Mouse (Mus musculus): Measurements from ENCODE around the gene Atg10.
A peak's percentile ranks its signal among the peaks of the same experiment; 100 is the strongest.
"Not testable (repeated sequence)": the region's sequence is repeated elsewhere in the genome, so short reads cannot be mapped to it uniquely, and the experiment has no call there.

Atg10 gene

DNA sequence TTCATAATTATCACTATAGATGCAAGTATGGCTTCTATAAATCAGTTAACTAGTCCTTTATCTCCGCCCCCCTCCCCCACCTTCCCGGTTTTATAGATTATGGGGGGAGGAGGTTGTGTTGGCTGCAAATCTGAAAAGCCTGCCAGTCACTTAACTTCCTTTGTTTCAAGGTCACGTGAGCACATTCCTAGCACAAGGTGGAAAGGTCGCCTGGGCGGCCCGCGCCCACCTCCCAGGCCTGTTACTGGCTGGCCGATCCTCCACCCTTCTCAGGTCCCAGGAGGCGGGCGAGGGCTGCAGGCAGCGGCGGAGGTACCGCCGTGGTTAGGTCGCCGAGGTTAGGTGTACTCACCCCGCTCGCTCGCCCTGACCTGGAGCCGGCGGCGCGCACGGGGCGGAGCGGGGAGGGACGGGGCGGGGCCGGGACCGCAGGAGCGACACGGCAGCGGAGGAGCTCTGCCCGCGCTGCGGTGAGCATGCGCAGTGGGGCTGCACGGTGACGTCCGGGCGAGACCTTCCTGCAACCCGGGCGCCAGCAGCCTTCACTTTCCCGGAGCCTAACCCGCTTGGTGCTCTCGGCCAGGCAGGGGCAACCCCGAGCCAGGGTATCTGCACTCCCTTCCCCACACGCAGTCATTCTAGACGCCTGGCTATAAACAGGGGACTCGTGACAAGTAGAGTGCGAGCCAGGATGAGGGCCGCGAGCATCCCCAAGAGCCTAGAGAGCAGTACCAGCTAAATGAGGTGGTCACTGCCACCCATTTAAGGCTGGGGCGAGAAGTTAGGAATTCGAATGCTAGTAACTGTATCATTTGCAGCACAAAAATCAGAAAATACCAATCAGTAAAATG is at the start of gene Atg10:
Gene Atg10, minus strand, starts transcription at position 382 of the 851 bp plus-strand sequence.
- peak; percentile 90 to 92 for DNase-seq (ENCODE audit: low spot score in 2 of 2)

DNA sequence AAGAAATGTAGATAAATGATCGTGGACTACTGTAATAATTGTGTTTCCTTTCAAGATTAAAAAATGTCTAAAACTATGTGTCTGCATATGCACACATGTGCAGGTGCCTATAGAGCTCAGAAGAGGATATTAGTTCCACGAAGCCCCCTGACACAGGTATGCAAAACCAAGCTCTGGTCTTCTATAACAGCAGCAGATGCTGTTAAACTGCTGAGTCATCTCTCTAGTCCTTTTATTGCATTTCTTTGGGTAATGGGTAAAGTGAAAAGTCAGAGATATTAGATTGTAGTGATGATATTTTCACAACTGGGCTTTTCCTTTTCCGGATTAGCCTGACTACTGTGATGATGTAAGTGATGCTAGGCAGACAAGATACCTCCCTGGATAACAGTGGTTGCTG is 28.6 kb upstream of the Atg10 start:
- no peak for DNase-seq (ENCODE audit: low spot score in 2 of 2)

DNA sequence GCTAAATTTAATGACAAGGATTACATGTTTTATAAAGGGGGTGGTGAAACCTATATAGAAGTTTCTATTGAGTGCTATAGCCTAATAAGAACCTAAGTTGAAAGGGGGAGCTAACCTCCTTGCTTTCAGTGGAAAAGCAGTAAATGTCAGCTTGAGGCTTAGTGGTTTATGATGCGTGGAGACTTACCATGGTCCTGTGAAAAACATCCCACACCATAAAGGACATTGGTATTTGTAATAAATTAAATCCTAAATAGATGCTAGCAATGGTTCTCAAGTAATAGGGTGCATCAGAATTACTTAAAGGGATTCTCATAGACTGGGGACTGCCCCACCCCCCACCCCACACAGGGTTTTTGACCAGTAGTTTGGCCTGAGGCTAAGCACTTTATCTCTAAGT is 27.9 kb upstream of the Atg10 start:
- no peak for DNase-seq (ENCODE audit: low spot score in 2 of 2)

DNA sequence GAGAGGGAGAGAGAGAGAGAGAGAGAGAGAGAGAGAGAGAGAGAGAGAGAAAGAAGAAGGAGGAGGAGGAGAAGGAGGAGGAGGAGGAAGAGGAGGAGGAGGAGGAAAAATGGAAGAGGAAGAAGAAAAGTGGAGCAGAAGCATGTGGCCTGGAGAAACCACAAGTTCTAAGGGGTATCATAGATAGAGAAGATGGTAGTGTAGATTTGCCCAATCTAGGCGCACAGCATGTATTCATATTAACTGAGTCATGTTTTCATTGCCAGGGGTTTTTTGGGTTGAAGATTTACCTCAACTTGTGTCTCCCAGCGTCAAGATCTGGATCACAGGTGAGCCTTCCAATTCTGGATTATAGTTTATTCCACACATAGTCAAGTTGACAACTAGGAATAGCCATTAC is 26.3 kb upstream of the Atg10 start:
- not testable (repeated sequence) for DNase-seq (ENCODE audit: low spot score in 2 of 2)

DNA sequence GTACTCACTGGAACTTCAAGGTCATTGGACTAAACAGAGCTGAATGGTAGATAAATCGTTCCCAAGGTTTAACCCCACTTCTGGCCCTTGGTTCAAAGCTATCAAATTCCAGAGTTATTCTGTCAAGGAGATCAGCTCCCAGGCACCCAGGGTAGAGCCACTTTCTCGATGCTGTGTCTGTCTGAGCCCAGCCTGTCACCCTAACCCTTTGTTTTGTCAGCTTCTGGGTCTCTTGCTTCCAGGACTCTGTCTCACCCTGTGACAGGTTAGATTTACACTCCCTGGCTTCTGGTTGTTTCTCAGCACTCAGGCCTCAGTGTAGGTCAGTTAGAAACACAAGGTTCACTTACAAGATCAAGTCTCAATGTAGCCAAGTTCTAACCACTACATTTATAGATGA is 22.7 kb upstream of the Atg10 start:
- DNase-seq (ENCODE audit: low spot score in 2 of 2) = no peak

DNA sequence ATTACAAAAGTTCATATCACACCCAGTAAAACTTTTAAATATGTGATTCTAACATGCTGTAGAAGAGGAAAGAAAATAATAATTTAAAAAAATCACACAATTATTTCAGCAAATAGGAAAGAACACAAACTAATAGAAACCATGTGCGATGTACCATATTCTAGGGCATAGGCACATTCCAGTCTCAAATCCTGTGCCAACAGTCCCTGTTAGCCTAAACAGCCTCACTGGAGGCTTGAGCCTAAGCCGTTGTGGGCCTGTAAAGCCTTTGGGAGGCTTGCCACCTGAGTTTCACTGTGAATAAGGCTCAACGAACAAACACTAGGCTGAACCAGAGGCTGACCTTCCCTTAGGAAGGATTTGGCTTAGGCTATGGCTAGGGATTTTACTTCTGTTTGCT is 14.2 kb upstream of the Atg10 start:
- no peak for DNase-seq (ENCODE audit: low spot score in 2 of 2)

DNA sequence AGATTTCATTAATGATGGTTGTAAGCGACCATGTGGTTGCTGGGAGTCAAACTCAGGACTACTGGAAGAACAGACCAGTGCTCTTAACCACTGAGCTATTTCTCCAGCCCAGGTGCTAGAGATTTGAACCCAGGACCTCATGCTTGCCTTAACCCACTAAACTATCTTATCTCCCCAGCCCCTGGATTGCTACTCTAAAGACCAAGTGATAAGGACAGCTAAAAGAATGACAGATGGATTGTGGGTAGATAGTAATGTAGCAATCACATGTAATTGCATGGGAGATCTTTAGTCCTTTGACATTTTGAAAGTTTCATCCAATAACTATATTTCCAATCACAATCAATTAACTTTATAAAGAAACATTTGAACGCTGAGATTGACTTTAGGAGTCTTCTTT is 13.1 kb upstream of the Atg10 start:
- DNase-seq (ENCODE audit: low spot score in 2 of 2) = no peak

DNA sequence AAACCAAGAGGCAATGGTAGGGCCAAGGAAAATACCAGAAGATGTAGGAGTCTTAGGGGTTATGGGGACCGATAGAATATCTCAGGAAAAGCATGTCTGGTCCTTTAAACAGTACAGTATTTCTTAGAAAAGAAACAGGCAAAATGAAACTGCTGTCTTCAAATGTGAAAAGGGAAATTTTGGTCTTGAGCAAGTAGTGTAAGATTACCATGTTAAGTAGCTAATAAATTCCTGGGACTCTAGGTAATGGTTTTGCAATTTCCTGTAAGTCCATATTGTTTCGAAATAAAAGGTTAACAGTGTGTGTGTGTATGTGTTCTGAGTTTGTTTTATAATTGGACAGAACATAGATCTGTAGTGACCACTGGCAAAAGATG is 658 bp upstream of the Atg10 start:
- no peak for DNase-seq (ENCODE audit: low spot score in 2 of 2)

DNA sequence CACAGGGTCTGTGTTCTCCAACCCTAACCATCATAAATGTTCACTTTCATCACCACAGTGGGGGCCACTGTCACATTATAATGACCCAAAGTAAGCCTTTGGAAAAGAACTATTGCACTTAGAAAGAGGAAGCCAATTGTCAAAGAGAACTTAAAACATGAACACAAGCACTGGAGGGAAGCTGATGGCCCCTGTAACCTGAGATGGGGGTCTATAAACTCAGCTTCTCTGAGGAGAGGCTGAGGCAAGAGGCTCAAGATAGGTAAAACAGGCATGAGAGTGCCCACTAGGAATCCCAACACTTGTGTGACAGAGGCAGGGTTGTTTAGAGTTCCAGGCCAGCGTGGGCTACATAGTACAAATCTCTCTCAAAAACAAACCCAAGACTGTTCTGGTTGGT is 705 bp downstream of the Atg10 start:
- DNase-seq (ENCODE audit: low spot score in 2 of 2) = no peak

DNA sequence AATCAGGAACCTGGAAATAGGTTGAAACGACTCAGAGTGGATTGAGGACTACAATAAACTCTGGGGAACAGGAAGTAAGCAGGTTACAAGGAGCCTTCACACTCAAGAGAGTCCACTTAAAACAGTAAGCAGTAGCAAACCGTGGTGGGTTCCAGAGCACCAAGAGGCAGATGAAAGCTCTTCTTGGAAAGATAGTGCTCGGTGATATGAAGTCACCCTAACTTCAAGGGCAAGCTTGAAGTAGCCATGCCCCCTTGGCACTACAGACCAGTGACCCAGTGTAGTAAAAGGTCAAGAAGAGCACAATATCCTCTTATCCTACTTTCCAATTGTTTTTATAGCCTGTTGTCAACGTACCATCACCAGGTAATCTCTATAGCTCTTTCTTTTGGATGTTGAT is 2.1 kb downstream of the Atg10 start:
- DNase-seq (ENCODE audit: low spot score in 2 of 2) = no peak

DNA sequence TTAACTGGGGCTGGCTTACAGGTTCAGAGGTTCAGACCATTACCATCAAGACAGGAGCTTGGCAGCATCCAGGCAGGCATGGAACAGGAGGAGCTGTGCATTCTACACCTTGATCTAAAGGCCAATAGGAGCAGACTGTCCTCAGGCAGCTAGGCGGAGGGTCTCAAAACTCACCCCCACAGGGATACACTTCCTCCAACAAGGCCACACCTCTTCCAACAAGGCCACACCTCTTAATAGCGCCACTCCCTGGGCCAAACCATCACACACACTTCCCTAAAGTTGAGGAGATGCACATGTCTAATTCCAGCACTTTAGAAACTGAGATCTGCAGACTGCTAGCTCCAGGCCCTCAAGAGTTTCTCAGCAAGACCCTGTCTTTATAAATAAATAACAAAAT is 6.1 kb downstream of the Atg10 start:
- no peak for DNase-seq (ENCODE audit: low spot score in 2 of 2)

DNA sequence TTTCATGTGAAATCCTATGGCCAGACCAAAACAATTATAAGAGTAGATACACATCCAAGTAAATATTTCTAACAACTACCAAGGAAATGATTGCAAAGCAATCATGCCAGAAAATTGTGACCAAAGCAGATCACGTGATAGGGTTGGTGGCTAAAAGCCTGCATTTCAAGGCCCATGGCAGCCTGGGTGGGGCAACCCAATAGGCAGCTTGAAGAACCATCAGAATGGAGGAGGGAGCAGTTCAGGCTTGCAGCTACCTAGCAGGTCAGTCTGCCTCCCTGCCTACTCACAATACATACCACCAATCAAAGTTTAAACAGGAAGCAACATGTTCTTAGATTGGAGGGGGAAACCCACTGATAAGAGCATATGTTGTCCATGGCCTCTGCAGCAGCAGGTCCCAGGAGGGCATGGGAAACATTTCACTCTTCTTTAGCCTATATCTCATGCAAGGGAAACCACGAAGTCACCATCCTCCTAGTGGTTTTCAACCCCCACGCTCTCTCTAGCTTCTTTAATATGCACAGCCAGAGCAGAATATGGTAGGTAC is 7.0 kb downstream of the Atg10 start:
- no peak for DNase-seq (ENCODE audit: low spot score in 2 of 2)

DNA sequence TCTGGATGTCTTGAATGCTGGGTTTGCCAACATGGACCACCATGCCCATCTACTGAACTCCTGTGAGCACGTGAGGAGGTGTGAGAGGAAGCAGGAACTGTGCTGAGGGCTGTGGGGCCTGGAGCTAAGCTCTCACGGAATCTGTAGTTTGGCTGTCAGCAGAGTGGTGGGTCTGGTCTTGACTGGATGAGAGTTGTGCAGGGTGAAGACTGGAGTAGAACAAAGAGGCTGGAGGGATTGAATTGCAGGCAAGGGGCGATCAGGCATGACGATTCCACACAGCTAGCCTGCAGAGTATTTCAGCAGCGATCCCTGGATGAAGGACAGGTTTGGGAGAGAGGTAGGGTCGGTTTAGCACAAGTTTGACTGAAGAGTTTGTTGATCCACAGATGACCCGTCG is 10.8 kb downstream of the Atg10 start:
- DNase-seq (ENCODE audit: low spot score in 2 of 2) = no peak

DNA sequence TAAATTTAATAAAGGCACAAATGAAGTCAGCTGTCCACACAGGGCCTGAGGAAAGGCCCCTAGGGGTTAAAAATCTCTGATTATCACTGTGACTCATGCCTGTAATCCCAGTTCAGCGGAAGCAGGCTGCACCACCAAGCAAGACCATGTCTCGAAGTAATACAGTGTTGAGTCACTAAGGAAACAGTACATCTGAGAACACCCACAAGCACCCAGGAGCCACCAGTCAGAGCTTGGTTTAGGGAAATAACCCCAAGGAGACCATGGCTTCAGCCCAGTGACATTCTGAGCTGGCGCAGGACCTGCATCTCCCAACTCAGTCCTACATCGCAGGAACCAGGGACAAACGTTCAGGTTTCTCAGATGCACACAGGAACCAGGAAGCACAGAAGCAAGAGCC is 17.5 kb downstream of the Atg10 start:
- DNase-seq (ENCODE audit: low spot score in 2 of 2) = no peak

DNA sequence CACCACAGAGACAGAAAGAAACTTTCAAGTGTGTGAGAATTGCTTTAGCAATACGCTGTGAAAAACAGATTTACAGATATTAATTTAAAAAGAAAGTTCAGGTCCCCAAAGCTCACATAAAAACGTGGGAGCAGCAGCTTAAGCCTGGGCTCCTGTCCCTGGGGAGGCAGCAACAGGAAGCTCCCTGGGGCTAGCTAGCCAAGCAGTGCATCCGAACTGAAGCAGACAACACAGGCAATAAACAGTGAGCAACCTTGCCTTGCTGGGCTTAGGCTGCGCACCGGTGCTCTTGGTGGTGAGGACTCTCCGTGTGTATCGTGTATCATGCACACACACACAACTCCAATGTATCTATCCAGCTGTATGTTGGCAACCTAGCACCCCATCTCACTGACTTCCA is 21.2 kb downstream of the Atg10 start:
- DNase-seq (ENCODE audit: low spot score in 2 of 2) = no peak

DNA sequence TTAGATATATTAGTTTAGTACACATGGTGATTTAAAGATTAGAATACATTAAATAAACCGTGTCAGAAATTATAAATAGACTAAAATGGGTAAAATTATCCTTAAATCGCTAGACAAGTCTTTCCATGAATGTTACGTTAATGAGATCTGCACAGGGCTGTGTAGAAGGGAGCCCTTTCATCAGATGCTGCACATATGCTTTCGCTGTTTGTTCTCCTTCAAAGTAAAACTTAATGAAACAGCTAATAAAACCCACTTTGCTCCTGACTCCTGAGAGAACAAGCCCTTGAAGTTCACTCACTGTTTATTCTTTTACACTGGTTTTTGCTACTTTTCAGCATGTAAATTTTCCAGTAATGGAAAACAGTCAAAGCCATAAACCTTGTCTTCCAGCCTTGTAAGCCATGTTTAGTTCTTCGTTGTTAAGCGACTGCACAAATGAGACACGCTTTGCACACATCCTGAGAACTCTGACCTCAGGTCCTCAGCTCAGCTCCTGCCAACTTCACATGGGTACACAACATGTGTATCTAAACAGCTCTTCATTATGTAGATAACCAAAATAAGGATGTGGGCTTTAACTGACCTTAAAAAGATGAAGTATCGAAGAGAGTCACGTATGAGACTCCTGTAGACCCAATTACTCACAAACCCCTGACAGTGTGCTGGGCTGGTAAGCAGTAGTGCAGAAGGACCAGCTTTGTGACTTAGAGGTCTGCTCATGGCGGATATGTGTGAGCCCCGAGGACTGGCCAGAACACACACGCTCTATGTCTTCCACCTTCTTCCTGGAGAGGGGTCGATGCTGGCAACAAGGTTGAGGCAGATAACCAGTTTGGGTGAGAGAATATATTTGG is 36.2 kb downstream of the Atg10 start:
- DNase-seq (ENCODE audit: low spot score in 2 of 2) = no peak

DNA sequence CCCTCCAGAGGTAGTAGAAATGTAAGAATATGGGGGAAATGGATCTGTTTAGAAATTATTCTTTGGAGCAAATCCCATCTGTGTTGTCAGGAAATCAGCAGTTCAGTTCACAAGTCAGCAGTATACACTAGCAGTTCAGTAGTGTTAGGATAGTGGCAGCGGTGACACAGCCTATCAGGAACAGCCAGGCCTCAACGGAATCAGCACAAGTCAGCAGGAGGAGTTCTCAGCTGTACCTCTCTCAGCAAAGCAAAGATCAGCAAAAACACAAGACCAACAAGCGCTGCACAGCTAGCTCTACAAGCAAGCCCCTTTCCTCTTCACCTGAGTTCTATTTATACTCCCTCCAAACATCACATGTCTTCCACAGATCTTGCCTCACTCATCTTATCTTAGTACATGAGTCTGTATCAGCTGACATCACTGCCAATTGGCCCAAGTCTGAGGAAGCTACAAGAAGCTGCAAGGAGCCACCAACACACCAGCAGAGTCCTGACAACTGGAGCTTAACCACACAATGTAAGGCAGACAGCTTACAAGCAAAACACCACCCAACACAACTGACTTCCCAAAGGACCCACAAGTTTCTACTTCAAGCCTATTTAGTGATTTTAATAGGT is 38.4 kb downstream of the Atg10 start:
- no peak for DNase-seq (ENCODE audit: low spot score in 2 of 2)

DNA sequence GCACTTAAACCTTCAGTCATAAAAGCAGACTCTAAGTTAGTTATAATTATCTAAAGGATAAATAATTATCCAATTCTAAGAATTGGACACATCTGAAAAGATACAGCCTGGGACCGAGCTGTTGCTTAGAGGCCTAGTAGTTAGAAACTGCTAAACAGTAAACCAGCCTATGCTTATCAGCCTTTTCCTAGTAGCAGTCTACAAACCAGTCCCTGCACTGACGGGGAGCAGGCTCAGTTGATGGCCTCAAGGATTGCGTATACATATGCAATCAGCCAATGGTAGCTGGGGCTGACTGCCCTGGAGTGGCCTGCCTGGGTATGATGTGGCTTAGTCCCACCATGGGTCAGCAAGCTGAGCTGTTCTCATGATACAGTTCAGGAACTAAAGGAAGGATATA is 39.5 kb downstream of the Atg10 start:
- no peak for DNase-seq (ENCODE audit: low spot score in 2 of 2)

DNA sequence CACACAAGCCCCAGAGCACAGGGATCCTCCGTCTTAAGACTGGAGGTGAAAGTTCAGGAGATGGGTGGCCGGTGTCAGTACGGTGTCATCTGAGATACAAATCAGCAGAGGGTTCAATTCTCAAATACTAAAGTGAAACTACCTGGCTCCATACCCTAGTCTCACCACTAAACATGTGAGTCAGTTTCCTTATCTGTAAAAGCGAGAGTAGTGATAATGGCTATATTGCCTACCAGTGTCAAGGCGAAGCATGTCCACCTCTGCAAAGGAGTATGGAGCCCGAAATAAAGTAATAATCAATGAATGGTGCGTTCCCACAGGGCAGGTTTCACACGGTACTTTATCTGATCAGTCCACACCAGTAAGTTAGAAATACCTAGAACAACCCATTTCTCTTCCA is 43.4 kb downstream of the Atg10 start:
- DNase-seq (ENCODE audit: low spot score in 2 of 2) = no peak

DNA sequence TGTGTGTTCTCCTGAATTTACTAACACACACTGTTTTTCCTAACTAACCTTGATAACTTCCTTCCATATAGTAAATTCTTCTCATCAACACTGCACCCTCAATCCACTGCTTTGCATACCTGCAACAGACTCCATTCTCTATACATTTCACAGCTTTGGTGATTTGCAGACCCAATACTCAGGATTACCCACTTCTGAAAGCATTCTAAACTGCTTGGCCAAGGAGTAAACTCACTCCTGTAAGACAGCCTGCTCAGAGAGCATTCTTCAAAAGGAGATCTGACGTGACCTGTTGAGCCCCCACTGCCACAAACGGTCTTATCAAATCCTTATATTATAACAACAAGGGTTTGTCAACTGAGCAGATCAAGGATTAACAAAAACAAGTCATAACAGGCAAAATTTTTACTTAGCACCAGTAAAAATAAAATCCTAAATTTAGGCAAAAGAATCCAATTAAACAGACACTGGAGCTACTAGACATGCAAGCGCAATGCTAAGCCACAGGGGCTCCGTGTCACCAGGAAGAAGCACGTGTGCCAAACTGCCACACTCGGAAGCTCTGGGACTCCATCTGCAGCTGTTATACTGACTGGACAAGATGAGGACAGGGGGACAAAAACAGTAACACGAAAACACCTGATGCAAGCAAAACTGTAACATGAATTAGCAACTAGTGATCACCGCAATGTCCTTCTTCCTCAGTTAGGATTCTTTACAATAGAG is 44.4 kb downstream of the Atg10 start:
- peak; percentile 35 to 54 for DNase-seq (ENCODE audit: low spot score in 2 of 2)

DNA sequence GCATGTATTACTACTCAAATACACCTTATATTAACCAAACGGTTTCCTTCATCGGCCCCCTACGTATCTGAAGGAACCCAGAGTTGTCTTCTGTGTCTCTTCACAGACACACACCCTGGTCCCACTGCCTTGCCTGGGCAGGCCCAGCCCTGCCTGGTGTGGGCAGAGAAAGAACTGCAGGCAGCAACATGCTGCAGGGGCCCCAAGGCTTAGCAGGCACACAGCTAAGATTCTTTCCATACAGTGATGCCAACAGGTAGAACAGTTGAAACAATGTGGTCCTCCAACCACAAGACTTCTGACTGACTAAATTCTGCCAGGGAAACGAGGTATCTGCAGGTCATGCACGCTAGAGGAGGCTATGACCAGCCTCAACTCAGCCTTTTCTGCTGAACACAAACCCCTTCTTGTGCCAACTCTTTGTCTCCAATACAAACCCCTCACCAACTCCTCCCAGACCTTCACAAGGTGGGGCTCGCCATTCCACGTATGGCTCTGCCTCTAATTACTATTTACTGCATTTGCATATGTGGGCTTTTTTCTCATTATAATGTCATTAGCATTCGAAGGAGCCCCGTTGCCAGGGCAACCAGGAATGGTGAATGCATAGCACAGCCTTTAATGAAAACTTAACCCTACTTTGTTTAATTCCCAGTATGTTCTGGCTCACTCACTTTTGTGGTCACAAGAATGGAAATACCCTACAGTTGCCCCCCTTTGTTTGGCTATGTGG is 45.2 kb downstream of the Atg10 start:
- peak; percentile 72 to 82 for DNase-seq (ENCODE audit: low spot score in 2 of 2)

All from right cerebral cortex, postnatal 10 days (tissue).